Mouse (Mus musculus) cortical plate, adult 2 months (tissue): ENCODE results near the gene Vasp. TPM values are rescaled to one million over a fixed set of nuclear protein-coding genes. Genes with fewer than 3 reads are reported as not detected.

ENCODE experiments used
- H3K27ac ChIP-seq: fragments of 200-500 bp; 2 replicates; pipeline ENCODE4 v1.5.1; 2012; ENCODE audit warnings: low read length, control low read depth, inconsistent platforms; ENCODE audit not compliant: insufficient read depth
- H3K4me1 ChIP-seq: fragments of 200-500 bp; 2 replicates; pipeline ENCODE4 v1.6.1; 2011; ENCODE audit warnings: low read length; ENCODE audit not compliant: control insufficient read depth, insufficient read depth
- H3K4me3 ChIP-seq: fragments of 200-500 bp; 2 replicates; pipeline ENCODE4 v1.5.1; 2011; ENCODE audit warnings: mild to moderate bottlenecking, low read length, control low read depth; ENCODE audit not compliant: insufficient read depth
- CTCF ChIP-seq: fragments of 200-500 bp; IDR thresholded peaks from 2 replicates; pipeline ENCODE4 v1.5.1; 2011; ENCODE audit warnings: mild to moderate bottlenecking, control low read depth, low read length; ENCODE audit not compliant: insufficient read depth; ENCODE audit errors: extremely low read depth
- POLR2A ChIP-seq: fragments of 200-500 bp; IDR thresholded peaks from 2 replicates; pipeline ENCODE4 v1.6.1; 2011; ENCODE audit warnings: mild to moderate bottlenecking, low read length, control low read depth; ENCODE audit not compliant: insufficient read depth; ENCODE audit errors: extremely low read depth
- polyA plus RNA-seq: library from polyadenylated mRNA; depleted of rRNA; stranded (reverse); fragments of >200 nt; gene quantifications from 2 replicates; pipeline ENCODE4 v1.2.3, GENCODE M21; 2012

Gene Vasp
- polyA plus RNA-seq, 1 experiment = 16.5 TPM

- H3K4me1 ChIP-seq = no peaks in the 10 kb centered on the region
Measured at GRCm38 (mm10) chr7:19272173-19272764, 652 bp upstream of the Vasp start.

GRCm38 (mm10) chr7:19270509-19271237 lies 944 bp downstream of the Vasp start:
- Histone ChIP-seq H3K4me3 (peak overlapping the region; percentile 56), H3K4me1 (no peaks in the 10 kb centered on the region), H3K27ac (0 out of 2 replicates have a peak overlapping the region, but pooled peaks have one; percentile 43)
- no peak for TF ChIP-seq CTCF
- no peak for TF ChIP-seq POLR2A

More at GRCm38 (mm10) chr7:19272173-19272764, 652 bp upstream of the Vasp start:
- no peak for TF ChIP-seq CTCF
- no peak for TF ChIP-seq POLR2A
- H3K4me3 ChIP-seq = peak overlapping the region; percentile 56
- H3K27ac ChIP-seq = no peak overlapping the region

- H3K4me3 ChIP-seq = peak overlapping the region; percentile 56
- no peaks in the 10 kb centered on the region for H3K4me1 ChIP-seq
- no peak overlapping the region; the same call in 1 of the 2 replicates for H3K27ac ChIP-seq
- no peak for TF ChIP-seq CTCF
- TF ChIP-seq POLR2A = no peak
Measured at GRCm38 (mm10) chr7:19269721-19270441, 1.7 kb downstream of the Vasp start.

- Histone ChIP-seq H3K27ac (no peak overlapping the region; the same call in 1 of the 2 replicates), H3K4me1 (no peaks in the 10 kb centered on the region), H3K4me3 (peak overlapping the region; percentile 56)
- TF ChIP-seq CTCF (no peak), POLR2A (no peak)
Measured at GRCm38 (mm10) chr7:19268993-19269681, 2.5 kb downstream of the Vasp start.

- no peak overlapping the region for H3K4me3 ChIP-seq
- H3K27ac ChIP-seq = no peak overlapping the region
- H3K4me1 ChIP-seq = no peaks in the 10 kb centered on the region
- TF ChIP-seq CTCF = no peak
Measured at GRCm38 (mm10) chr7:19267051-19267450, 4.6 kb downstream of the Vasp start.

- H3K27ac ChIP-seq = no peak overlapping the region
- no peak overlapping the region for H3K4me3 ChIP-seq
- TF ChIP-seq POLR2A (no peak), CTCF (no peak)
- no peaks in the 10 kb centered on the region for H3K4me1 ChIP-seq
Measured at GRCm38 (mm10) chr7:19265928-19266822, 5.4 kb downstream of the Vasp start.

GRCm38 (mm10) chr7:19265147-19265546 lies 6.5 kb downstream of the Vasp start:
- TF ChIP-seq CTCF (no peak), POLR2A (no peak)
- no peaks in the 10 kb centered on the region for H3K4me1 ChIP-seq
- H3K27ac ChIP-seq = no peak overlapping the region
- H3K4me3 ChIP-seq = no peak overlapping the region

- TF ChIP-seq POLR2A (no peak), CTCF (no peak)
- Histone ChIP-seq H3K27ac (no peak overlapping the region), H3K4me1 (no peaks in the 10 kb centered on the region; the same call in 1 of the 2 replicates), H3K4me3 (no peak overlapping the region)
Measured at GRCm38 (mm10) chr7:19258336-19258735, 13.3 kb downstream of the Vasp start.
